Mouse (Mus musculus): ENCODE measurements around the gene Anxa11. TPM values are rescaled to one million over a fixed set of nuclear protein-coding genes. Genes with fewer than 3 reads are reported as not detected.
A peak's percentile ranks its signal among the peaks of the same experiment; 100 is the strongest.
"Not testable (repeated sequence)": the region's sequence is repeated elsewhere in the genome, so short reads cannot be mapped to it uniquely, and the experiment has no call there.

Gene Anxa11
- total RNA-seq, 4 experiments from 2014 or later: 79.8 to 88.1 (median 84.4) TPM

DNA sequence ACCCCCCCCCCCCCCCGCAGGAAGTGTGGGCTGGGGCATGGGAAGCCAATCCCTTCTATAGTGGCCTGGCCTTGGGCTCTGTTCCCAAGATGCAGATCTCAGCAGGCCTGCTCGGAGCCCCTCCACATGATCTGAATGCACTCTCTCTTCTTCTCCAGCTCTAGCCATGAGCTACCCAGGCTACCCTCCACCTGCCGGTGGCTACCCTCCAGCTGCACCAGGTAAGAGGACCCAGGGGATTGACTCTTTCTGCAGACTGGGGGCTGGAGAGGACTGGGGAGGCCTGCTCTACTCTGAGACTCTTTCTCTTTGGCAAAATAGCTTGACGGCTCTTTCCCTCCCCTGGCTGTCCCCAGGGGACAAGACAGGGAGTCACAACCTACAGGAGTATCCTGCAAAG lies 26.8 kb downstream of the Anxa11 start:
- DNase-seq (ENCODE audit: low spot score): no peak

DNA sequence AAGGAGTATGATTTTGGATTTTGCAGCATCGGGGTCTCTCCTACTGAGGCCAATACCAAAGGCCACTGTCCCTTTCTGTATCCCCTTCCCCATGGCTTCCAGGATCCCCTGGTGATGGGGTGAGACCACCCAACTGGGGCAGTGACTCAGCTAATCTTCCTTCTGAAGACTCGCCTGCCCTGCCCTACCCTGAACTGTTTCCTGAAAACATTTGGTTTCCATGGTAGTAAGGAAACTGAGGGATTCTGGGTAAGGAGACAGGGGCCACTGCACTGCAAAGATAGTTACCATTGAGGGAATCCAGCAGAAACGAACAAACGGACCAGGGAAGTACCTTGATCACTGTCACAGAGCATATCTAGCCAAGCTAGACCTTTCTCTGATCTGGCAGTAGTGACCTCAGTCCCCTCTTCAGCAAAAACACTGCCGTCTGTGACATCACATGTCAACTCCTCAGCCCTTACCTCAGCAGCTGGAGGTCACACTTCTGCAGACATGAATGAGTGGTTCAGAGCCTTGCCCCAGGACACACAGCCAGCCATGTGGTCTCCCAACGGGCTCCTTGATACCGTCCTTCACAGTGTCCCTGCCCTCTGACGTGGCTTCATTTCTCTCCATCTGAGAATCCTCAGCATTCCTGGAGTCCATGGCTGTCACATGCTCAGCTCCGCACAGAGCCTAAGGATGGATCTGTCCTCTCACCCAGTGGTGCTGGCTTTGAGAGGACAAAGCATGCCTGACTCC lies 27.4 kb downstream of the Anxa11 start:
- DNase-seq (ENCODE audit: low spot score): peak; percentile 41

DNA sequence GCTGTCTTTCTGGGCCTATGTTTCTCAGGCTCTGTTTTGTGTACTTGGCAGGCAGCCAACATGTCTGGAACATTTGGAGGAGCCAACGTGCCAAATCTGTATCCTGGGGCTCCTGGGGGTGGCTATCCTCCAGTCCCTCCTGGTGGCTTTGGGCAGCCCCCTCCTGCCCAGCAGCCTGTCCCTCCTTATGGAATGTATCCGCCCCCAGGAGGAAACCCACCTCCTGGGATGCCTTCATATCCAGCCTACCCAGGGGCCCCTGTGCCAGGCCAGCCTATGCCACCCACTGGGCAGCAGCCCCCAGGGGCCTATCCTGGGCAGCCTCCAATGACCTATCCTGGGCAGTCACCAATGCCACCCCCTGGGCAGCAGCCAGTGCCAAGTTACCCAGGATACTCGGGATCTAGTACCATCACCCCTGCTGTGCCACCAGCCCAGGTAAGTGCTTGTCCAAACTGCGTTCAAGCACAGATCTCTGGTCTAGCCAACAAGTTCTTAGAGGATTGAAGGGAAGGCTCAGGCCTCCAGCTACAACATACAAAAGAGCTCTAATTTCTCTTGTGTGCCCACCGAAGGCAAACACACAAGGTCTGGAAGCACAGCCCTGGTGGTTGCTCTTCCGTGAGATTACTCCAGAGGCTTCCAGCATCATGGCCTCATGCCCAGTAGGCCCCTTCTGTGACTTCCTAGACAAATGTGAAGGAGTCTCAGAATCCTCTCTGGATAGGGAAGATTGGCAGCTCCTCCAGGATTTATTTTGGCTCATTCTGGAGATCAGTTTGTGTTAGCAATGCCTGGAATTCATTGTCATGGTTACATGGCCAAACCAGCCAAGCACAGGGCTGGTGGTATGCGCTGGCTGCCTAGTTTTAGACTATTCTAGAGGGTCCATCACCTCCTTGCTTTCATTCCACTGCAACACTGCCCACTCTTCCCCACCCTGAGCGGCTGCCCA lies 30.8 kb downstream of the Anxa11 start:
- peak; percentile 47 for DNase-seq (ENCODE audit: low spot score)

DNA sequence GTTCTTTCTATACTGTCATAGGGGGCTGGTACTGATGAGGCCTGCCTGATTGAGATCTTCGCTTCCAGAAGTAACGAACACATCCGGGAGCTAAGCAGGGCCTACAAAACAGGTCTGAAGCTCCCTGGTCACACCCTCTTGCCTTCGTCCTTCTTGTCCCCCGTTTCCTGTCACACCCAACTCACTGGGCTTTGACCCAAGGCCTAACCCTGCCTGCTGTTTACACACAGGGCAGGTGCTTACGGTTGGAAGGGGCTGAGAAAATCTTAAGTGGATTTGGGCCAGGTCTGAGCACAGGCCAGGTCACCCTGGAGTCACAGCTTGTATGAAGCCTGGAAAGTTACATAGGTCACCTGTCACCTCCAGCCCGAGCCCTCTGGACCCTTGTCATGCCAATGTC lies 34.7 kb downstream of the Anxa11 start:
- not testable (repeated sequence) for DNase-seq (ENCODE audit: low spot score)

DNA sequence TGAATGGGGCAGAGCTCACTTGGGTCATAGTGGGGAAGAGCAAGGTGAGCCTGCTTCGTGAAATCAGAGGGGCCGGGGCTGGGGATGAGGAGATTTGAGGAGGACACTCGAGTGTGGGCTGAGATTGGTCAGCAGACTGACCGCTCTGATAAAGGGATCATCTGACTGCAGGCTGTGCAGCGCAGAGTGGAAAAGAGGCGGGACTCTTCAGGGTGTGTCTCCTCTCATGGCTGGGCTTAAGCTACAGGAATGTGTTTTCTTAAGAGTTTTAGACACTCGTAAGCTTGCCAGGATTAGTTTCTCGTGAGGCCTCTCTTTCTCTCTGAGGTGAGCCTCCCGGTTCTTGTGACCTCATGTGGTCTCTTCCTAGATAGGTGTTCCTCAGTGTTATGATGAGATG lies 39.8 kb downstream of the Anxa11 start:
- DNase-seq (ENCODE audit: low spot score): not testable (repeated sequence)

DNA sequence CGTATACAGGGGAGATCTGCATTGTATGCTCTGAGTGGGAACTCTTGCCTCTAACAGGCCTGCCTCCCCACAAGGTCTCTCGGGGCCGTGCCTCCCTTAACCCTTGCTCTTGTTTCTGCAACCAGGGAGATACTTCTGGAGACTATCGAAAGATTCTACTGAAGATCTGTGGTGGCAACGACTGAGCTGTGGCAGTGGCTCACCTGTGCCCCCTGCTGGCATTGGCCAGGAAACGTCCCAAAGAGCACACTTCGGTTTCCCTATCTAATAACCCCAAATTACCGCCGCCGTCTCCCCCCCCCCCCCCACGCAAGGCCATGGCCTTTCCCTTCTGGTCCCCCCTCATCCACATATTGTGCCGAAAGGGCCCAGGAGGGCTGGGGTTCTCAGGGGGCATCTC lies 43.9 kb downstream of the Anxa11 start:
- DNase-seq (ENCODE audit: low spot score): not testable (repeated sequence)

DNA sequence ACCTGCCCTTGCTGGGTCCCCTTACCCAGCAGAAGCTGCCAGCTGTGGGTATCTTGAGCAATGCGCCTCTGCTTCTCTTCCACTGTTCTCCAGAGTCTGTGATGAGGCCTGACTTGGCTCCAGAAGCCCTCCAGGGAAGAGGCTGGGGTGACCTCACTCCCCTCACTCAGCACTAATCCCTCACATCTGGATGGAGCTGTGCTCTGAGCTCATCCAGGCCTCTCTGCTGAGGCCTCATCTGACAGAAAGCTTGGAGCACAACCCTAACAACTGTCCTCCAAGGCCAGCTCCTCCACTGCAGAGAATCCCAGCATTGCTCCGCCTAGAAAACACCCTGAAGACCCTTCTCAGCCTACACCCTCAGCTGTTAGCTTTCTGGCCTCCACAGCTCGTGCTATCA lies 52.6 kb downstream of the Anxa11 start:
- not testable (repeated sequence) for DNase-seq (ENCODE audit: low spot score)

DNA sequence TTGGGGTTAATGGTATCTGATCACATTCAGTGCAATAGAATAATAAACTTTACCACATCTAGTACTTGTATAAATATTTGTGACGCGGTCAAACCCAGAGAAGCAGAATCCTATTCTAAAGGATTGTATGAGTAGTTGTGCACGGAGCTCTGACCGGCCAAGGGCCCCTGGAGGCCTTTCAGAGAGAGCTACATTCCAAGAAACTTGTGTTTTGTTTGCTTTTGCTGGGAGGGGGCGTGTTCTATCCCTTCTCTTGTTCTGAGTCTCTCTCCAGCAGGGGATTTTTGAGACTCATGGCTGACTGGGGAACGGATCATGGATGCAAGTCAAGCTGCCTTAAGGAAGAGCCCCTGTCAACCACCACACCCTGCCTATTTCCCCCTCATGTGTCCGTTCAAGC lies 53.7 kb downstream of the Anxa11 start:
- not testable (repeated sequence) for DNase-seq (ENCODE audit: low spot score)

DNA sequence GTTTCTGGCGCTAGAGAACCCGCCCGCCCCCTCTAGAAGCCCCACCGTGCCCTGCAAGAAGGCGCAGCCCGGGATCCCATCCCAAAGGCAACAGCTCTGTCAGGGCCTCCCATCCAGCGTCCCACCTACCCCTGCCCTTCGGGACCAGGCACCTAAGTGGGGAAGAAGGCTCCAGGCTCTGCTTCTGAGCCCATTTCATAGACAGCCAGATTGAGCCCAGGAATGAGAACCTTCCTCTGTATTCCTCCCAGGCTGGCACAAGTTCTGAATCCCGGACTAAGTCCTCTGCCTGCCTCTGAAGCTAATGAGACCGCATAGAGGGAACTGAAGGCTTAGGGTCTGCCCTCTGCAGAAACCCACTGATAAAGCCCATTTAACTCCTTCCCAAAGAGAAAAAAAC lies 61.0 kb downstream of the Anxa11 start, which contains the start of gene Plac9a:
TSS of gene Plac9a (minus strand) at position 101 of the 400 bp plus-strand sequence.
- DNase-seq (ENCODE audit: low spot score): not testable (repeated sequence)

DNA sequence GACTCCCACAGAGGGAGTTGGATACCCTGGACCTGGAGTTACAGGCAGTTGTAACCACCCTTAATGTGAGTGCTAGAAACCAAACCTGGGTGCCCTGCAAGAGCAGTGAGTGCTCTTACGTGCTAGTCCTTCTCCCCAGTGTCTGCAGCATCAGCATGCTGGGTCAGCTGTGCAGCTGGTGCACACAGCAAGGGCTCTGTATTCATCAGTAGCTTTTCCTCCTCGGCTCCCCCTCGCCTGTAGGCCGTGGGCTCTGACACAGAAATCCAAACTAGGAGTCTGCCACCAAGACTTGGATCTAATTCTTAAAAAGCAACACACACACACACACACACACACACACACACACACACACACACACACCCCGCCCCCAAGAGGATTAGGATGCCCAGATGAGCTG lies 63.3 kb downstream of the Anxa11 start:
- DNase-seq (ENCODE audit: low spot score): not testable (repeated sequence)

DNA sequence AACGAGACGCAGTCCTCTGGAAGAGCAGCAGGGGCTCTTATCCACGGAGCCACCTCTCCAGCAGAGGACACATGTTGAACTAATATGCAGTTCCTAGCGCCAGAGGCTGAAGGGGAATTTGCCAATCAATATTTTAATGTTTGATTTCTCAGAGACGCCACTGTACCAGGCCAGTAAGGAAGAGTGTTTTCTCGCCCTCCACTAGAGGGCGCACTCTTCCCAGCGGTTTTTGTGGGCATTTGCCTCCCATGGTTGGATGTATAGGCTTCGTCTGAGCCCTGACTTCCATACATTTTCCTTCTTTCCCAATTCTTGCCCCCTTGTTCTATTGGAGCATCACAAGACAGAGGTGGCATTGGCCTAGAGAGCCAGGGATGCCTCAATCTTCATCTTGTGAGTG lies 65.3 kb downstream of the Anxa11 start:
- not testable (repeated sequence) for DNase-seq (ENCODE audit: low spot score)

DNA sequence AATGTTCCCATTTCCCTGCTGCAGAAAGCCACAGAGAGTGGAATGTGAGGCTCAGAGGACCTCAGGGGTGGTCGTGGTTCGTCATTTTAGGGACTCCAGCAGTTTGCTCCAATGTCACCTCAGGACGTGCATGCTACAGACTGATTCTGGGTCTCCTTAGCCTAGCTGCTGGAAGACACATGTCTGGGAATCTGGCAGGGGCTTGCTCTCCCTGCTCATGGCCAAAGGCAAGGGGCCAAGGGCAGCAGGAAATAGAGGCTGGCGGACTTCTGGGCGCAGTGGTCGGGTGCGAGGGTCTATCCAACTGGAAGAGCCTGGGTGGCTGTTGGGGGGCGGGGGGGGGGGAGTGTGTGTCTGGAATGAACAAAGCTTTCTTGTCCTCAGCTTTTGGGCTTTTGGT lies 67.0 kb downstream of the Anxa11 start:
- DNase-seq (ENCODE audit: low spot score): not testable (repeated sequence)

DNA sequence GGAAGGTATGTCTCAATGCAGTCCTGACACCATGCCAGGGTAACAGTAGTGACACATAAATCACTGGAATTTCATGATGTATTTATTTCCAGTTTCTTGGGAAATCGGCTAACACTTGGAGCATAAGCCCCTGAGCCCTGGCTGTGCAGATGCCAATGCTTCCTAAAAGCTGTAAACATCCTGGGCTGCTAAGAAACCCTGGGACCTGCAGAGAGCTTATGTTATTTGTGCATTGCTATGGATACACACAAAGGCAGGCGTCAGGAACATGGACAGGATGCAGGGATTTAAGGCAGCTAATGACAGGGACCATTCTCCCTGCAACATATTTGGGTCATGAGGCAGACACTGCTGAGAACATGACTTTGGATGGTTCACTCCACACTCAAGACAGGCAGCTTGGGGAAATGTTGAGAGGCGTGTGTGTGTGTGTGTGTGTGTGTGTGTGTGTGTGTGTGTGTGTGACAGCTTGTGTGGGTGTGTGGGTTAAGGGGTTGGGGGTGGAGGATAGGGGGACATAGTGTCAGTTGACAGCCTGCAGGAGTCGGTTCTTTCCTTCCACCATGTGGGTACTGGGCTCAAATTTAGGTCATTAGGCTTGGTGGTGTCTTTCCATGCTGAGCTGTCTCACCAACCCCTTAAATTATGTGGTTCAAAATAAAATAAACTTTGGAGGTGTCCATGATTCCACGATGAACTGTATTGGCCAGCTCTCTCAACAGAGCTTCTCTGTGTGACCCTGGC lies 76.6 kb downstream of the Anxa11 start:
- not testable (repeated sequence) for DNase-seq (ENCODE audit: low spot score)

DNA sequence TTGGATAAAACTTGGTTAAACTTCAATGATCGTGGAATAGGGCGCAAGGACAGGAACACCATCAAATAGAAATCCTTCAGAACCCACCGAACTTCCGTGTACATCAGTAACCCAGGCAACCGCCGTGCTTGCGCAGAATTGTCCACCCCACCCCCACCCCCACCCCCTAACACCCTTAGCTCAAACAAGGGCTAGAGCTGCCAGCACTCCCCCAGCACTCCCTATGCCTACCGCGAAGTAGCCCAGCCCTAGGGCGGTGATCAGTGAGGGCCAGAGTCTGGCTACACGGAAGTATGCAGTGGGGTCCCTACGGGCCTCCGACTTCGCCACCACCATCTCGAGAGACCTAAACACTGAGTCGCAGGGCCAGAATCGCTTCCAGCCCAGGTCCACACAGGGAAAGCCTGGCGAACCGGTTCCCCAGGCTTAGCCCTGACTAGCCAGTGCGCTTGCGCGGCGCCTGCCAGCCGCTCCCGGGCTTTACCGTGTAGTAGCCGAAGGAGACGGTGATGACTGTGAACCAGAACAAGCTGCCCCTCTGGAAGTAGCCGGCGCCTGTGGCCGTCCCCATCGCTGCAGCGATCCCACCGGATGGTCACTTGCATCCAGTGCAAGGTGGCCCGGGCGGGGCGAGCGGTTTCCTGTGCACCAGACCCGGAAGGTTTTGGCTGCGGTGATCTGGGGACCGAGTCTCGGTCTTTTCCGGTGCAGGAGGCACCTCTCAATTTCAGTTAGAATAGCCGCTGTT lies 85.0 kb downstream of the Anxa11 start:
- not testable (repeated sequence) for DNase-seq (ENCODE audit: low spot score)

DNA sequence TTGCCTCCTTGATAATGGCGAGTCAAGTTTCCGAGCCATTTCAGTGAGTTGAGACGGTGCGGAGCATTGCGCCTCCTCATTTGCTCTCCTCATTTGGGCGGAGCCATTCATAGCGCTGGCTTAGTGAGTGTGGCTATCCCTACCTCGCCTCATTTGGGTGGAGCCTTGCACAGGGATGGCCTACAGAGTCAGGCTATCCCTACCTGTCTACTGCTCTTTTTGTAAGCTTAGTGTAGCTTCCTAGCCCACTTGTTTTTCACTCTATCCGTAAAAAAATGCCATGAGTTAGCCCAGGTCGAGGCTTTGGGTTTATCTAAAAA lies 85.6 kb downstream of the Anxa11 start, which contains the start of gene Tmem254a:
TSS of gene Tmem254a (minus strand) at position 111 of the 320 bp plus-strand sequence.
- not testable (repeated sequence) for DNase-seq (ENCODE audit: low spot score)

Small RNA genes within 50 kb of the gene (microRNA-seq; reads per million reads assigned to microRNA genes)
- gene Gm23701: not detected

Other genes starting within 250 kb of the Anxa11 start
- gene Ppif, start 148.0 kb upstream of the Anxa11 start, total RNA-seq (2022): 100 to 1,000 TPM; 300 to 329 (median 307) TPM
- 10 to 100 TPM; 28.3 to 37.1 (median 32.0) TPM for gene Zcchc24, start 73.1 kb upstream of the Anxa11 start, total RNA-seq (2022)
- 1 to 10 TPM in 3 of 4 experiments, under 1 TPM in 1; 0.88 to 5.5 (median 3.0) TPM for gene Plac9a, start 60.9 kb downstream of the Anxa11 start, total RNA-seq (2022)
- gene Tmem254a, start 85.5 kb downstream of the Anxa11 start, total RNA-seq (2022): under 1 TPM in 3 of 4 experiments, not detected in 1; 0.35 to 0.75 (median 0.50) TPM
- gene Cphx1, start 96.1 kb downstream of the Anxa11 start, total RNA-seq (2022): not detected
- under 1 TPM in 1 of 4 experiments, not detected in 3; 0.13 TPM for gene Duxbl1, start 136.4 kb downstream of the Anxa11 start, total RNA-seq (2022)
- gene Gm9780, start 200.6 kb downstream of the Anxa11 start, total RNA-seq (2022): 10 to 100 TPM; 14.5 to 21.1 (median 17.6) TPM
- gene Tmem254c, start 225.2 kb downstream of the Anxa11 start, total RNA-seq (2022): 1 to 10 TPM; 1.6 to 7.9 (median 4.6) TPM
- not detected for gene Cphx2, start 239.4 kb downstream of the Anxa11 start, total RNA-seq (2022)
- not detected for gene Cphx3, start 240.1 kb downstream of the Anxa11 start, total RNA-seq (2022)